Mouse (Mus musculus) midbrain, embryonic 11.5 days (tissue): ENCODE results near the gene Npffr2. TPM values are rescaled to one million over a fixed set of nuclear protein-coding genes. Genes with fewer than 3 reads are reported as not detected.
A peak's percentile ranks its signal among the peaks of the same experiment; 100 is the strongest.

Source experiments
- ATAC-seq: fragments of 200-750 bp; cut with Nextera tagmentation; 2 replicates; pipeline ENCODE4 v1.8.0; 2017; ENCODE audit warnings: moderate TSS enrichment, moderate library complexity; ENCODE audit not compliant: low FRiP score
- DNase-seq: peaks from one replicate; pipeline ENCODE4 v3.0.0; 2015; ENCODE audit warnings: low spot score; ENCODE audit errors: missing footprints
- H3K27ac ChIP-seq: fragments of 300-500 bp; sonication (generic); 2 replicates; pipeline ENCODE4 v1.5.1; 2014; ENCODE audit warnings: low read depth, low read length
- H3K27me3 ChIP-seq: fragments of 300-500 bp; sonication (generic); 2 replicates; pipeline ENCODE4 v1.6.1; 2014; ENCODE audit warnings: mild to moderate bottlenecking, low read length, moderate library complexity, mixed read lengths; ENCODE audit not compliant: control insufficient read depth, insufficient read depth
- H3K36me3 ChIP-seq: fragments of 300-500 bp; sonication (generic); 2 replicates; pipeline ENCODE4 v1.6.1; 2014; ENCODE audit warnings: mild to moderate bottlenecking, low read length, moderate library complexity, mixed read lengths; ENCODE audit not compliant: control insufficient read depth, insufficient read depth
- H3K4me1 ChIP-seq: fragments of 300-500 bp; sonication (generic); 2 replicates; pipeline ENCODE4 v1.6.1; 2014; ENCODE audit warnings: low read length; ENCODE audit not compliant: control insufficient read depth, insufficient read depth
- H3K4me2 ChIP-seq: fragments of 300-500 bp; sonication (generic); 2 replicates; pipeline ENCODE4 v1.6.1; 2014; ENCODE audit warnings: mild to moderate bottlenecking, moderate library complexity
- H3K4me3 ChIP-seq: fragments of 300-500 bp; sonication (generic); 2 replicates; pipeline ENCODE4 v1.5.1; 2014; ENCODE audit warnings: low read depth, low read length
- H3K9ac ChIP-seq: fragments of 300-500 bp; sonication (generic); 2 replicates; pipeline ENCODE4 v1.6.1; 2014; ENCODE audit warnings: low read length
- H3K9me3 ChIP-seq: fragments of 300-500 bp; sonication (generic); 2 replicates; pipeline ENCODE4 v1.6.1; 2016; ENCODE audit warnings: low read length; ENCODE audit not compliant: control insufficient read depth
- WGBS: fragments of 180-500 bp; shearing (Covaris S2); extraction: QIAGEN DNeasy Blood & Tissue Kit; methylation state at CpG from one replicate; pipeline ENCODE4 v1.1.7; 2014; 5-methylcytosine and 5-hydroxymethylcytosine counted together
- polyA plus RNA-seq: library from polyadenylated mRNA; unstranded; fragments of >200 nt; fragmentation: Nextera tagmentation; extraction: Ambion mirVana; gene quantifications from 2 replicates; pipeline ENCODE4 v1.2.1, GENCODE M21; 2014

The Npffr2 gene
- polyA plus RNA-seq: 0.25 TPM in 1 of 2 replicates, not detected in the other

GRCm38 (mm10) chr5:89526878-89527578 is at the start of gene Npffr2:
Gene Npffr2, plus strand, starts transcription at chr5:89527429.
- no peak within 1 kb of the TSS for H3K27ac ChIP-seq
- DNase-seq (peak; percentile 96), ATAC-seq (peak; percentile 92)
- H3K9ac ChIP-seq: peak within 1 kb of the TSS; percentile 52; the same call in 1 of the 2 replicates
- no peaks in the 10 kb centered on the region for H3K4me1 ChIP-seq
- no peaks in the 10 kb centered on the region for H3K36me3 ChIP-seq
- peak within 1 kb of the TSS; percentile 38 for H3K4me3 ChIP-seq
- 4% methylated on average over 23 of the region's 23 CpGs for WGBS
- H3K27me3 ChIP-seq: peaks cover 4% of the 10 kb centered on the region
- H3K4me2 ChIP-seq: peak within 1 kb of the TSS; percentile 87
- no peaks in the 10 kb centered on the region for H3K9me3 ChIP-seq

GRCm38 (mm10) chr5:89492560-89492959 is 34.7 kb upstream of the Npffr2 start:
- H3K9ac ChIP-seq: no peak overlapping the region
- no peaks in the 10 kb centered on the region for H3K36me3 ChIP-seq
- WGBS: 95% methylated on average over 1 of the region's 1 CpGs
- ATAC-seq (no peak), DNase-seq (no peak)
- no peak overlapping the region for H3K27ac ChIP-seq
- no peaks in the 10 kb centered on the region for H3K4me1 ChIP-seq
- no peak overlapping the region for H3K4me3 ChIP-seq
- no peaks in the 10 kb centered on the region for H3K9me3 ChIP-seq
- H3K4me2 ChIP-seq: no peak overlapping the region
- H3K27me3 ChIP-seq: no peaks in the 10 kb centered on the region

GRCm38 (mm10) chr5:89500182-89500581 is 27.0 kb upstream of the Npffr2 start:
- no peak overlapping the region for H3K27ac ChIP-seq
- ATAC-seq (no peak), DNase-seq (no peak)
- H3K4me2 ChIP-seq: no peak overlapping the region
- no peaks in the 10 kb centered on the region for H3K27me3 ChIP-seq
- 65% methylated on average over 6 of the region's 6 CpGs for WGBS
- no peaks in the 10 kb centered on the region for H3K36me3 ChIP-seq
- H3K9me3 ChIP-seq: no peaks in the 10 kb centered on the region
- H3K4me1 ChIP-seq: no peaks in the 10 kb centered on the region
- no peak overlapping the region for H3K4me3 ChIP-seq
- H3K9ac ChIP-seq: no peak overlapping the region

GRCm38 (mm10) chr5:89518641-89519040 is 8.6 kb upstream of the Npffr2 start:
- no peak for ATAC-seq

GRCm38 (mm10) chr5:89526181-89526778 is 949 bp upstream of the Npffr2 start:
- Histone ChIP-seq H3K9me3 (no peaks in the 10 kb centered on the region), H3K9ac (peak overlapping the region; percentile 52; the same call in 1 of the 2 replicates), H3K4me2 (peak overlapping the region; percentile 87), H3K27me3 (peaks cover 4% of the 10 kb centered on the region), H3K36me3 (no peaks in the 10 kb centered on the region), H3K4me1 (no peaks in the 10 kb centered on the region), H3K27ac (no peak overlapping the region), H3K4me3 (peak overlapping the region; percentile 38)
- 3% methylated on average over 14 of the region's 14 CpGs for WGBS
- DNase-seq: peak; percentile 90
- peak; percentile 71 for ATAC-seq

More at GRCm38 (mm10) chr5:89518641-89519040, 8.6 kb upstream of the Npffr2 start:
- Histone ChIP-seq H3K4me1 (no peaks in the 10 kb centered on the region), H3K4me2 (no peak overlapping the region), H3K9me3 (no peaks in the 10 kb centered on the region), H3K27me3 (no peaks in the 10 kb centered on the region), H3K9ac (no peak overlapping the region), H3K4me3 (no peak overlapping the region), H3K27ac (no peak overlapping the region), H3K36me3 (no peaks in the 10 kb centered on the region)
- DNase-seq: no peak
- WGBS: 72% methylated on average over 4 of the region's 4 CpGs

GRCm38 (mm10) chr5:89528951-89529350 is 1.7 kb downstream of the Npffr2 start:
- no peak for ATAC-seq
- Histone ChIP-seq H3K9ac (no peak overlapping the region), H3K27ac (no peak overlapping the region), H3K27me3 (peaks cover 4% of the 10 kb centered on the region), H3K4me2 (no peak overlapping the region), H3K36me3 (no peaks in the 10 kb centered on the region), H3K9me3 (no peaks in the 10 kb centered on the region), H3K4me1 (no peaks in the 10 kb centered on the region), H3K4me3 (no peak overlapping the region)
- DNase-seq: no peak
- WGBS: 38% methylated on average over 4 of the region's 4 CpGs

GRCm38 (mm10) chr5:89529391-89529790 is 2.2 kb downstream of the Npffr2 start:
- no peak for ATAC-seq
- H3K4me3 ChIP-seq: no peak overlapping the region
- H3K9me3 ChIP-seq: no peaks in the 10 kb centered on the region
- DNase-seq: no peak
- H3K4me1 ChIP-seq: no peaks in the 10 kb centered on the region
- H3K27ac ChIP-seq: no peak overlapping the region
- 66% methylated on average over 2 of the region's 2 CpGs for WGBS
- H3K27me3 ChIP-seq: peaks cover 4% of the 10 kb centered on the region
- H3K9ac ChIP-seq: no peak overlapping the region
- no peaks in the 10 kb centered on the region for H3K36me3 ChIP-seq
- no peak overlapping the region for H3K4me2 ChIP-seq

- H3K9ac ChIP-seq: no peak overlapping the region
- no peak overlapping the region for H3K27ac ChIP-seq
- H3K4me3 ChIP-seq: no peak overlapping the region
- no peaks in the 10 kb centered on the region for H3K9me3 ChIP-seq
- H3K4me1 ChIP-seq: no peaks in the 10 kb centered on the region
- H3K27me3 ChIP-seq: no peaks in the 10 kb centered on the region
- no peak overlapping the region for H3K4me2 ChIP-seq
- no peaks in the 10 kb centered on the region for H3K36me3 ChIP-seq
- no peak for DNase-seq
- 96% methylated on average over 3 of the region's 3 CpGs for WGBS
- ATAC-seq: no peak
These were observed 8.8 kb downstream of the Npffr2 start for GRCm38 (mm10) chr5:89536018-89536417.

GRCm38 (mm10) chr5:89542472-89542871 is 15.2 kb downstream of the Npffr2 start:
- H3K4me3 ChIP-seq: no peak overlapping the region
- H3K9me3 ChIP-seq: no peaks in the 10 kb centered on the region
- H3K36me3 ChIP-seq: no peaks in the 10 kb centered on the region
- no peak overlapping the region for H3K4me2 ChIP-seq
- no peaks in the 10 kb centered on the region for H3K4me1 ChIP-seq
- ATAC-seq (no peak), DNase-seq (no peak)
- 89% methylated on average over 3 of the region's 3 CpGs for WGBS
- H3K27me3 ChIP-seq: no peaks in the 10 kb centered on the region
- no peak overlapping the region for H3K9ac ChIP-seq
- no peak overlapping the region for H3K27ac ChIP-seq
